Mouse (Mus musculus) midbrain, embryonic 16.5 days (tissue): ENCODE results near the gene Dytn. TPM values are rescaled to one million over a fixed set of nuclear protein-coding genes. Genes with fewer than 3 reads are reported as not detected.

Experiments
- ATAC-seq: fragments of 200-750 bp; cut with Nextera tagmentation; 2 replicates; pipeline ENCODE4 v1.8.0; 2017; ENCODE audit warnings: moderate TSS enrichment
- H3K27ac ChIP-seq: fragments of 300-500 bp; sonication (generic); 2 replicates; pipeline ENCODE4 v1.5.1; 2014; ENCODE audit warnings: mild to moderate bottlenecking, low read length, mixed read lengths
- H3K27me3 ChIP-seq: fragments of 300-500 bp; sonication (generic); 2 replicates; pipeline ENCODE4 v1.6.1; 2014; ENCODE audit warnings: low read depth, low read length, mixed read lengths; ENCODE audit not compliant: control insufficient read depth, insufficient read depth
- H3K36me3 ChIP-seq: fragments of 300-500 bp; sonication (generic); 2 replicates; pipeline ENCODE4 v1.6.1; 2014; ENCODE audit warnings: mild to moderate bottlenecking, low read length, moderate library complexity, mixed read lengths; ENCODE audit not compliant: control insufficient read depth, insufficient read depth
- H3K4me1 ChIP-seq: fragments of 300-500 bp; sonication (generic); 2 replicates; pipeline ENCODE4 v1.6.1; 2014; ENCODE audit warnings: mild to moderate bottlenecking, low read length, mixed read lengths; ENCODE audit not compliant: control insufficient read depth, insufficient read depth
- H3K4me2 ChIP-seq: fragments of 300-500 bp; sonication (generic); 2 replicates; pipeline ENCODE4 v1.6.1; 2014; ENCODE audit warnings: mild to moderate bottlenecking, low read length, mixed read lengths
- H3K4me3 ChIP-seq: fragments of 300-500 bp; sonication (generic); 2 replicates; pipeline ENCODE4 v1.5.1; 2014; ENCODE audit warnings: low read depth, mild to moderate bottlenecking, low read length, moderate library complexity, mixed read lengths
- H3K9ac ChIP-seq: fragments of 300-500 bp; sonication (generic); 2 replicates; pipeline ENCODE4 v1.6.1; 2014; ENCODE audit warnings: low read depth, low read length, mixed read lengths
- H3K9me3 ChIP-seq: fragments of 300-500 bp; sonication (generic); replicated peaks from 2 replicates; pipeline ENCODE4 v1.6.1; 2014; ENCODE audit warnings: mild to moderate bottlenecking, low read length, mixed read lengths; ENCODE audit not compliant: control insufficient read depth, poor library complexity, severe bottlenecking
- WGBS: fragments of 180-500 bp; shearing (Covaris S2); extraction: QIAGEN DNeasy Blood & Tissue Kit; methylation state at CpG from one replicate; pipeline ENCODE4 v1.1.7; 2014; 5-methylcytosine and 5-hydroxymethylcytosine counted together
- polyA plus RNA-seq: library from polyadenylated mRNA; unstranded; fragments of >200 nt; fragmentation: Nextera tagmentation; extraction: Ambion mirVana; gene quantifications from 2 replicates; pipeline ENCODE4 v1.2.1, GENCODE M21; 2015

The Dytn gene
- polyA plus RNA-seq, 1 experiment from 2014 or later: 0.09 TPM

DNA sequence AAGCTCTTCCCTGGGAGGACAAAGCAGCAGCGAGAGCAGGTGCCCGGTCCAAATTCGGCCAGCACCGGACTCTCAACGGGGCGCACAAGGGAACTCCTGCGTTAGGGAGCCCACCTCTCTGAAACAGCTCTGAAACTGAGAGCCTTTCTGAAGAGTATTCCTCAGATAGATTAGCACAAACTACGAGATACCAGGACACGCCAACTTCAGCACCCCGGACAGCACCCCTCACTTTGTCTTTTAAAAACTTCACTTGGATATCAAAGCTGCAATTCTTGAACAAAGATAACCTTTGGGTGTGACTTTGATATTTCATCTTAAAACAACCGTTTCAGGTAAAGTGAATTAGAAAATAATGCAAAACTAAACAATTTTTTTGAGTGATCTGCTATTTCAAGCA lies 72.1 kb downstream of the Dytn start:
- ATAC-seq: no peak
- Histone ChIP-seq H3K4me2 (peak overlapping the region; percentile 57), H3K27me3 (peaks cover 4% of the 10 kb centered on the region; the same call in 1 of the 2 replicates), H3K27ac (no peak overlapping the region), H3K9me3 (no peaks in the 10 kb centered on the region), H3K9ac (peak overlapping the region; percentile 8; the same call in 1 of the 2 replicates), H3K36me3 (no peaks in the 10 kb centered on the region), H3K4me3 (peak overlapping the region; percentile 13), H3K4me1 (peaks cover 3% of the 10 kb centered on the region; the same call in 1 of the 2 replicates)
- 3% methylated on average over 11 of the region's 11 CpGs for WGBS

DNA sequence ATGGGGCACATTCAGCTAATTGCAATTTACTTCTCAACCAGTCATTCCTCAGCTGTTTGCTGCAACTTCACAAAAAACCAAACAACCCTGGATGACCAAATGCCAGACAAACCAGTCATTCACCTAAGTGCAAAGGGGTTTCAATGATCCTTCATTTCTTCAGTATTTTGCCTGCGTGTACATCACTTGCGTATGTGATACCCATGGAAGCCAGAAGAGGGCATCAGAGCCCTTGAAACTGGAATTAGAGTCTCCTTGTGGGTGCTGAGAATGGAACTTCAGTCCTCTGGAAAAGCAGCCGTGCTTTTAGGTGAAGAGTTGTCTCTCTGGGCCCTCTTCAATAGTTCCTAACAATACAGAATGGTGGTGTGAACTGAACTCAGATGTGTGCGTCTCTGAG lies 77.1 kb downstream of the Dytn start:
- no peak overlapping the region for H3K27ac ChIP-seq
- H3K4me3 ChIP-seq: no peak overlapping the region

DNA sequence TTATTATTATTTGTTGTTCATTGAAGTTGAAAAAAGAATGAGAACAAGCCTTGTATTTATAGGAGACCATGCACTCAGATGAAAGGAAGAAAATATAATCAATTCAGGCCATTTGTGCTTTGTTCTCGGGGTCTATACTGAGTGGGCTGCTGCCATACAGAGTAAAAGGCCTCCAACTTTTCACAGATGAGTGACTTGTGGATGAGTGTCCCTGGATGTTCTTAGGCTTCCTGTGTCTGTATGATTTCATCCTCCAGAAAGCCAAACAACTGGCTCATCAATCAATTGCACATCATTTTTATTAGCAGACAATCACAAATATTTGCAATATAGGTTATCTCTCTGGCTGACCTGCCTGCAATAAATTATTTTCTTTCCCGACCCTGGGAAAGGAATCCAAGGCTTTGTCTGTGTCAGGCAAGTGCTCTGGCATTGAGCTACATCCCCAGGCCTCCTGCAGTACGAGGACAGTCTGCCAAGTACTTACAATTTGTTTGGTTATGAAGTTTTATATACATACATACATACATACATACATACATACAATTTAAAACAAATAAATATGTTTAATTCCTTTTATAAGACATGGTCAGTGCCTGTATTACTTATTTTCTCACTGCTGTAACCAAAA lies 82.7 kb downstream of the Dytn start:
- Histone ChIP-seq H3K9ac (no peak overlapping the region), H3K4me3 (no peak overlapping the region), H3K4me1 (no peaks in the 10 kb centered on the region), H3K27ac (no peak overlapping the region), H3K9me3 (no peaks in the 10 kb centered on the region), H3K27me3 (no peaks in the 10 kb centered on the region), H3K36me3 (no peaks in the 10 kb centered on the region), H3K4me2 (no peak overlapping the region)
- ATAC-seq: no peak
- WGBS: 54% methylated on average over 3 of the region's 3 CpGs

More for the DNA sequence above, 77.1 kb downstream of the Dytn start:
- H3K36me3 ChIP-seq: no peaks in the 10 kb centered on the region
- H3K27me3 ChIP-seq: peaks cover 4% of the 10 kb centered on the region; the same call in 1 of the 2 replicates
- no peak overlapping the region for H3K4me2 ChIP-seq
- WGBS: 89% methylated on average over 4 of the region's 4 CpGs
- H3K4me1 ChIP-seq: peaks cover 3% of the 10 kb centered on the region; the same call in 1 of the 2 replicates
- no peaks in the 10 kb centered on the region for H3K9me3 ChIP-seq
- no peak overlapping the region for H3K9ac ChIP-seq
- ATAC-seq: no peak

DNA sequence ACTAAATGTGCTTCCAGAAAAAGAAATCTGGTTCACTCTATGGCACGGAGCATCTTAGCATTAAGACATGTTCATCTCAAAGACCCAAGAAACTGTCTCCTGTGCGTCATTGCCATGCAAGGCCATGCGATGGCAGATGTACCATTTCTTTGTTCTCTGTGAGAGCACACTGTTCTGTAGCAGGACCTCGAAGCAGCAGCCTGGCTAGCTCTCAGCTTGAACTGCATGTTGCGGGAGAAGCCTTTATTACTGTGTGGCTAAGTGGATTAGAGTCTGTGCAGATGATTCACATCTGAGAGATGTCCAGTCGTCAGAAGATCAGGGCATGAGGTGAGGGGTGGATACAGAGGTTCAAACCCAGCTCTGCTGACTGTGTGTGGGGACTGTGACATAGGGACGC lies 99.9 kb downstream of the Dytn start:
- H3K4me2 ChIP-seq: no peak overlapping the region
- peak overlapping the region; percentile 2; the same call in 1 of the 2 replicates for H3K27ac ChIP-seq
- no peaks in the 10 kb centered on the region for H3K27me3 ChIP-seq
- H3K9ac ChIP-seq: 0 out of 2 replicates have a peak overlapping the region, but pooled peaks have one; percentile 20
- H3K9me3 ChIP-seq: no peaks in the 10 kb centered on the region
- ATAC-seq: 0 out of 2 replicates have a peak, but pooled peaks have one; percentile 36
- 35% methylated on average over 7 of the region's 7 CpGs for WGBS
- H3K36me3 ChIP-seq: no peaks in the 10 kb centered on the region
- H3K4me3 ChIP-seq: no peak overlapping the region
- peaks cover 6% of the 10 kb centered on the region; the same call in 1 of the 2 replicates for H3K4me1 ChIP-seq

DNA sequence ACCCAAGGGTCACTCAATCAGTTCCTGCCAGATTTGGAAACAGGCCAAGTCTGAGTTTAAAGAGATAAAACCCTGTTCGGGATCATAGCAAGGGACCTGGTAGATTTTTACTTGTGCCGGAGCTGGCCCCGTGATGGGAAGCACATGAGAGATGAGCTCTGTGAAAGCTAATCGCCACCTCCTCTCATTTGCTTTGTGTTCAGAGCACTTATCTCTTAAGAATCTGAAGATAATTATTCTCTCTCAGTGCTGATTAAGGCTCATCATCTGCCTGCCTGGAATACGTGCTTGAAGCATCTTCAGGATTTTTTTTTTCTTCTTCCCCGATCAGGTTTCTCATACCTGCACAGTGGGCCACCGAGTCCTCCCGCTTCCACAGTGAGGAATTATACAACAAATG lies 107.6 kb downstream of the Dytn start:
- H3K36me3 ChIP-seq: no peaks in the 10 kb centered on the region
- no peak overlapping the region for H3K4me2 ChIP-seq
- no peaks in the 10 kb centered on the region for H3K27me3 ChIP-seq
- H3K9ac ChIP-seq: no peak overlapping the region
- H3K4me3 ChIP-seq: no peak overlapping the region
- ATAC-seq: no peak
- peaks cover 3% of the 10 kb centered on the region for H3K4me1 ChIP-seq
- no peak overlapping the region for H3K27ac ChIP-seq
- 65% methylated on average over 8 of the region's 8 CpGs for WGBS
- H3K9me3 ChIP-seq: no peaks in the 10 kb centered on the region

DNA sequence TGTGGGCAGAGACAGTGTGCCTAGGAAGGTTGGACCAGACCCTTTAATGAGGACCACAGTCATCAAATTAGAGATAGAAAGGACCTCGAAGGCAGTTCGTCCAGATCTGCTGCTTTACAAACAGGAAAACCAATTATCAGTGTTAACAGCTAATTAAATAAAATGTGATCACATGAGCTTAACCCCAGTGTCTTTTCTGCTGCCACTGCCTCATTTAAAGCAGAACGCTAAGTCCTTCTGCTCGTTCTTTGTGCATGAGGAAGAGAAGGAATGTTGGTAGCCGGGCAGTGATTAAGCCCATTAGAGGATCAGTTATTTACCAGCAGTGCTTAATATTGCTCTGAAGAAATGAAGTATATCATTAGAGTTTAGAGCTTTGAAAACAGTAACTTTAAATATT lies 109.9 kb downstream of the Dytn start:
- Histone ChIP-seq H3K9ac (no peak overlapping the region), H3K36me3 (no peaks in the 10 kb centered on the region), H3K9me3 (no peaks in the 10 kb centered on the region), H3K4me2 (no peak overlapping the region), H3K4me1 (peaks cover 22% of the 10 kb centered on the region), H3K27me3 (no peaks in the 10 kb centered on the region), H3K27ac (no peak overlapping the region), H3K4me3 (no peak overlapping the region)
- no peak for ATAC-seq
- WGBS: 40% methylated on average over 5 of the region's 5 CpGs

- WGBS: 29% methylated on average over 12 of the region's 12 CpGs
- Histone ChIP-seq H3K27ac (peak overlapping the region; percentile 69), H3K9ac (no peak overlapping the region), H3K4me2 (no peak overlapping the region; the same call in 1 of the 2 replicates), H3K4me1 (peaks cover 22% of the 10 kb centered on the region), H3K27me3 (no peaks in the 10 kb centered on the region), H3K4me3 (no peak overlapping the region), H3K9me3 (no peaks in the 10 kb centered on the region), H3K36me3 (no peaks in the 10 kb centered on the region)
- ATAC-seq: peak; percentile 50; the same call in 1 of the 2 replicates
Measured at GRCm38 (mm10) chr1:63573864-63574611, 112.7 kb downstream of the Dytn start.

GRCm38 (mm10) chr1:63573432-63573831 lies 113.3 kb downstream of the Dytn start:
- Histone ChIP-seq H3K4me2 (peak overlapping the region; percentile 24), H3K4me3 (no peak overlapping the region), H3K27me3 (no peaks in the 10 kb centered on the region), H3K4me1 (peaks cover 22% of the 10 kb centered on the region), H3K27ac (peak overlapping the region; percentile 69), H3K36me3 (no peaks in the 10 kb centered on the region), H3K9me3 (no peaks in the 10 kb centered on the region), H3K9ac (no peak overlapping the region)
- WGBS: 14% methylated on average over 6 of the region's 6 CpGs
- peak; percentile 78 for ATAC-seq
